Mouse (Mus musculus) intestine, embryonic 14.5 days (tissue): ENCODE data around the gene Iqcc. TPM values are rescaled to one million over a fixed set of nuclear protein-coding genes. Genes with fewer than 3 reads are reported as not detected.

Experiments used
- ATAC-seq: fragments of 200-750 bp; cut with Nextera tagmentation; replicated peaks from 2 replicates; pipeline ENCODE4 v1.8.0; 2017; ENCODE audit warnings: low read depth, moderate number of reproducible peaks, moderate TSS enrichment, moderate library complexity; ENCODE audit not compliant: low FRiP score, low TSS enrichment
- DNase-seq: peaks from one replicate; pipeline ENCODE4 v3.0.0-alpha.2; 2018; ENCODE audit warnings: low spot score
- H3K27ac ChIP-seq: fragments of 300-500 bp; sonication (generic); 2 replicates; pipeline ENCODE4 v1.5.1; 2014; ENCODE audit warnings: low read depth, mild to moderate bottlenecking, control low read depth
- H3K27me3 ChIP-seq: fragments of 300-500 bp; sonication (generic); replicated peaks from 2 replicates; pipeline ENCODE4 v1.6.1; 2014; ENCODE audit warnings: low read length, control low read depth; ENCODE audit not compliant: control insufficient read depth, insufficient read depth
- H3K36me3 ChIP-seq: fragments of 300-500 bp; sonication (generic); 2 replicates; pipeline ENCODE4 v1.6.1; 2014; ENCODE audit warnings: low read length, control low read depth; ENCODE audit not compliant: control insufficient read depth, insufficient read depth
- H3K4me1 ChIP-seq: fragments of 300-500 bp; sonication (generic); replicated peaks from 2 replicates; pipeline ENCODE4 v1.6.1; 2014; ENCODE audit warnings: low read length, control low read depth, mixed read lengths; ENCODE audit not compliant: control insufficient read depth, insufficient read depth
- H3K4me2 ChIP-seq: fragments of 300-500 bp; sonication (generic); 2 replicates; pipeline ENCODE4 v1.6.1; 2014; ENCODE audit warnings: low read length
- H3K4me3 ChIP-seq: fragments of 300-500 bp; sonication (generic); 2 replicates; pipeline ENCODE4 v1.5.1; 2014; ENCODE audit warnings: low read depth, low read length, control low read depth, mixed read lengths
- H3K9ac ChIP-seq: fragments of 300-500 bp; sonication (generic); 2 replicates; pipeline ENCODE4 v1.6.1; 2014; ENCODE audit warnings: mild to moderate bottlenecking, low read length
- H3K9me3 ChIP-seq: fragments of 300-500 bp; sonication (generic); 2 replicates; pipeline ENCODE4 v1.6.1; 2016; ENCODE audit warnings: low read length, control low read depth; ENCODE audit not compliant: control insufficient read depth
- WGBS: fragments of 180-500 bp; shearing (Covaris S2); extraction: QIAGEN DNeasy Blood & Tissue Kit; methylation state at CpG from one replicate; pipeline ENCODE4 v1.1.7; 2014; 5-methylcytosine and 5-hydroxymethylcytosine counted together
- polyA plus RNA-seq: library from polyadenylated mRNA; unstranded; fragments of >200 nt; fragmentation: Nextera tagmentation; extraction: Ambion mirVana; gene quantifications from 2 replicates; pipeline ENCODE4 v1.2.1, GENCODE M21; 2014

Iqcc gene
- polyA plus RNA-seq, 1 experiment from 2014 or later = 26.4 TPM

DNA sequence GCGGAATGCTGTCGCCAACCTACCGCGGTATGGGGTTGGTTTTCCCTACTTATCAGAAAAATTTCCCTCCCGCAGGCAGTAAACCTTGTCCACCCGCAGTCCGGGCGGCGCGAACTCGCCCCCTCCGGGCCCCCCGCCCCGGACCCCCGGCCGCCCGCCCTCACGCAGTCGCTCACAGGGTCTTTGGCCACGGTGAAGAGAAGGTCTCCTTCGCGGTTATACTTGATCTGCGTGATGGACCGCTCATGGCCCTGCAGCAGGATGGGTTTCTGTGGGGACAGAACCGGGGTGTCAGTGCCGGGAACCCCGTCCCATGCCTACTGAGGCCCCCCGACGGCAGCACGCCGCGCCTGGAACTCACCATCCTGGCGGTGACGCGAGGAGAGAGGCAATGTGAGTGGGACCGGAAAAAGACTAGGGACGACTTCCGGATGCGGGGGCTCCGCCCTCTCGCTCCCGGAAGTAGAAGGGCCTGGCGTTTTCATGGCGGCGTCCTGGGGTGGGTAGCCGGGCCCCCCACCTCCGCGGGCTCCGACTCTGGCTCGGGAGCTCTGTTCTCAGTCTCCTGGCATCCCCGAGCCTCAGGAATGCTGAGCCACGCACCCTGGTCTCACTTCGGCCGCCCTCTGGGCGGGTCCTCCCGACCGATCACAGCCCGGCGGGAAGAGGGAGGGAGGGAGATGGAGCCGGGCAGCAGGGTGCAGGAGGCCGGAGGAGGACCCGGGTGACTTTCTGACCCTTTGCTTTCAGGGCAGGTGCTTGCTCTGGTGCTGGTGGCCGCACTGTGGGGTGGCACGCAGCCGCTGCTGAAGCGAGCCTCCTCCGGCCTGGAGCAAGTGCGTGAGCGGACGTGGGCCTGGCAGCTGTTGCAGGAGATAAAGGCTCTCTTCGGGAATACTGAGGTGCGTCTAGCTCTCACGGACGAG, 18.4 kb downstream of the Iqcc start, which contains the start of the genes Eif3i and Tmem234:
Eif3i (minus strand) TSS at position 416 of the 926 bp plus-strand sequence.
Tmem234 (plus strand) TSS at position 436 of the 926 bp plus-strand sequence.
- Histone ChIP-seq H3K27ac (peak within 1 kb of the TSS; percentile 73; the same call in 1 of the 2 replicates), H3K27me3 (no peaks in the 10 kb centered on the region), H3K9ac (peak within 1 kb of the TSS; percentile 81), H3K9me3 (no peaks in the 10 kb centered on the region), H3K4me1 (peaks cover 15% of the 10 kb centered on the region), H3K36me3 (peaks cover 55% of the 10 kb centered on the region), H3K4me2 (peak within 1 kb of the TSS; percentile 76), H3K4me3 (peak within 1 kb of the TSS; percentile 92)
- ATAC-seq (peak; percentile 87), DNase-seq (peak; percentile 90)
- WGBS = under 1% methylated on average over 73 of the region's 74 CpGs

DNA sequence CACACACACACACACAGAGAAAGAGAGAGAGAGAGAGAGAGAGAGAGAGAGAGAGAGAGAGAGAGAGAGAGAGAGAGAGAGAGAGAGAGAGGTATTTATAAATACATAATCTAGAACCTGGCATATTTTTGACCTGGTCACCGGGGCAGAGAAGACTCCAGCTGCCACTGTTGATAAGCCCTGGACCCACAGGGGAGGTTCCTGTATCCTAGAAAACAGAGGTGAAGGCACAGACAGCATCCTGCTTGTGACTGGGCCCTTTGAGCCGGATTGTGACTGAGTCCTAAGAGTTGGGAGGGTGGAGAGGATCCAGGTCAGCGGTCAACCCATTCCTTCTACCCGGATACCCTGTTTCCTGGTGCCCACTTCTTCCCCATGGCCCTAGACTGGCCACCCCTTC, 30.0 kb downstream of the Iqcc start:
- no peaks in the 10 kb centered on the region for H3K27me3 ChIP-seq
- 70% methylated on average over 4 of the region's 4 CpGs for WGBS
- H3K9me3 ChIP-seq = no peaks in the 10 kb centered on the region
- H3K36me3 ChIP-seq = peaks cover 31% of the 10 kb centered on the region
- no peak overlapping the region for H3K9ac ChIP-seq
- peaks cover 7% of the 10 kb centered on the region; the same call in 1 of the 2 replicates for H3K4me1 ChIP-seq
- H3K4me2 ChIP-seq = no peak overlapping the region
- DNase-seq = no peak
- ATAC-seq = no peak
- H3K27ac ChIP-seq = no peak overlapping the region
- no peak overlapping the region for H3K4me3 ChIP-seq

DNA sequence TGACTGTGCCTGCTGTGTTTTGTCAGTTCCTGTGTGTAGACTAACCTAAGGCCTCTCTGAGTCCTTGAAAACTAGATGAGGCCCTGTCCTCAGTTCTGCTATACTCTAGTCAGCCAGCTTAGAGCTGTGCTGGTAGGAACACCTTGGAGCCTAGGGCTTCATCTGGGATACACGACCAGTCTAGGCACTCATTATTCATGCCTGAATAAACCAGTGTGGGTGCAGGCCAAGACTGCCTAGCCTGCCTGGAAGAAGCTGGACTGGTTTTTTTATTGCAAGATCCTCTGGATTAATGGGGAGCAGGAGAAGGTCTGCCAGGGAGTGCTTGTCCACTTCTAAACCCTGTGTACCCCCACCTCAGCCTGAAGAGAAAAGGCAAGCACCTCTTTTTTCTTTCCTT, 32.0 kb downstream of the Iqcc start:
- H3K4me2 ChIP-seq = no peak overlapping the region
- H3K4me1 ChIP-seq = peaks cover 7% of the 10 kb centered on the region; the same call in 1 of the 2 replicates
- DNase-seq = no peak
- H3K27ac ChIP-seq = no peak overlapping the region
- ATAC-seq = no peak
- no peak overlapping the region for H3K9ac ChIP-seq
- H3K27me3 ChIP-seq = no peaks in the 10 kb centered on the region
- 34% methylated on average over 1 of the region's 1 CpGs for WGBS
- no peaks in the 10 kb centered on the region for H3K9me3 ChIP-seq
- H3K4me3 ChIP-seq = no peak overlapping the region
- H3K36me3 ChIP-seq = peaks cover 13% of the 10 kb centered on the region

DNA sequence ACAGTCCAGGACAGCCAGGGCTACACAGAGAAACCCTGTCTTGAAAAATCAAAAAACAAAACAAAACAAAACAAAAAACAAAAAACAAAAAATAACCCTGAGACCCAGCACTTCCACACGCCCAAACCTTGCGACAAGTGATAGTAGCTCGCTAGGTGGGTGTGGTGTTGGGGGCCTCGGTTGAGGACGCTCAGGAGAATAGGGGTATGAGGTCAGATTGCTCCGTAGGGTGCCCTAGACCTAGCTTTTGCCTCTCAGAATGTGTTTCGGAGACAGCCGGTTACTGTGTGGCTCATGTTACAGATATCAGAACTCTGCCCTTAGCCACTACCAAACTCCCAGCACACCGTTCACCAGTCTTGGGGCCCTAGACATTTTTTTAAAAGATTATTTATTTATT, 33.1 kb downstream of the Iqcc start:
- no peak overlapping the region for H3K4me3 ChIP-seq
- no peak overlapping the region for H3K27ac ChIP-seq
- no peak overlapping the region for H3K9ac ChIP-seq
- peak overlapping the region; percentile 86; the same call in 1 of the 2 replicates for H3K4me2 ChIP-seq
- DNase-seq (no peak), ATAC-seq (peak; percentile 10; the same call in 1 of the 2 replicates)
- peaks cover 7% of the 10 kb centered on the region; the same call in 1 of the 2 replicates for H3K4me1 ChIP-seq
- H3K27me3 ChIP-seq = no peaks in the 10 kb centered on the region
- no peaks in the 10 kb centered on the region for H3K9me3 ChIP-seq
- WGBS = 83% methylated on average over 9 of the region's 9 CpGs
- H3K36me3 ChIP-seq = peaks cover 1% of the 10 kb centered on the region; the same call in 1 of the 2 replicates

DNA sequence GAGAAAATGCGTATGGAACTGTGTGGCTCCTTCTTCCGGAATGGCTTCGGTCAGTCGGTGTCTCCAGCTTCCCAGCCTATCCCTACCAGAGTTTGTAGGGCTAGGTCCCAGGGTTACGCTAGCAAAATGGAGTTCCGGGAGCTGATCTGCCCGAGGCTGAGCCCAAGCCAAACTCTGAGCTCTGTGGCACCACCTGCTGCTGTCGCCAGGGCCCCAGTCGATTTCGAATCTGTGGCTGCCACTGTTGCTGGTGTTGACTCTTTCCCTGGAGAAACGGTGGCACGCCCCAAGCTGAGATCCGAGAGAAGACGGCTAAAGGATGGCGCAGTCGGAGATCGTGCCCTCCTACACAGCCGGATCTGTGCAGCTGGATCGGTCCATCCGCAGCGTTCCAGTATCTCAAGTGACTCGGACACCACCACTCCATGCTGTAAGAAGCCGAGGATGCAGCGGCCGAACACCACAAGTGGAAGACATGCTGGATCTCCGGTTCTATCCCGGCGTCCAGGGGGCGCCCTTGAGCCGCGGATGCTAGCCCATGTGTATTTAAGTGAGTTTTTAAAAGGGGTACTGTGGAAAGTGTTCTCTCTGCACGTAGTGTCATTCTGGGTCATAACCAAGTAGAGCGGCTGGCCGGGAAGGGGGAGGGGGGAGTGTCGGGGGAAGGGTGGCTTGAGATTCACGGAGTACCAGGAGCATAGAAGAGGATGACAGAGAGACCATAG, 33.9 kb downstream of the Iqcc start:
- DNase-seq (peak; percentile 91), ATAC-seq (peak; percentile 77)
- WGBS = 3% methylated on average over 36 of the region's 36 CpGs
- peaks cover 7% of the 10 kb centered on the region; the same call in 1 of the 2 replicates for H3K4me1 ChIP-seq
- peak overlapping the region; percentile 86 for H3K4me2 ChIP-seq
- peak overlapping the region; percentile 47 for H3K4me3 ChIP-seq
- H3K36me3 ChIP-seq = no peaks in the 10 kb centered on the region
- no peaks in the 10 kb centered on the region for H3K9me3 ChIP-seq
- peak overlapping the region; percentile 48 for H3K9ac ChIP-seq
- H3K27me3 ChIP-seq = no peaks in the 10 kb centered on the region
- peak overlapping the region; percentile 51 for H3K27ac ChIP-seq

DNA sequence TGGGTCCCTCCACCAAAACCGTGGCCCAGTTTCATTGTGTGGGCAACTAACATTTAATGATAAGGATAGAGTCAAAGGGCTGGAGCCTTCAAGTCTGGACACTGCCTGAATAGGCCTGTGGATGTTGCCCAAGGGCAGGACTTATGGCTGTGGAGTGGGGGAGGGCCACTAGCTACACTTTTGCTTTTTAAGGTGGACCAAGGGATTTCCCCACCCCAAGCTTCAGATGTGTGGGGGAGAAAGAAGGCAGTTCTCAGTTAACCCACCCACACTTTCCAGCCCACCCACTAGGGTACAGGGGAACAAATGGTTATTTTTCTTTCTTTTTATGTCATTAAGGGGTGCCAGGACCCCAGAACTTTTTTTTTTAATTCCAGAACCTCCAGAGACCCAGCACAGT, 34.5 kb downstream of the Iqcc start:
- Histone ChIP-seq H3K9me3 (no peaks in the 10 kb centered on the region), H3K4me2 (peak overlapping the region; percentile 86), H3K4me1 (peaks cover 7% of the 10 kb centered on the region; the same call in 1 of the 2 replicates), H3K9ac (peak overlapping the region; percentile 48; the same call in 1 of the 2 replicates), H3K27me3 (no peaks in the 10 kb centered on the region), H3K36me3 (no peaks in the 10 kb centered on the region), H3K4me3 (peak overlapping the region; percentile 47), H3K27ac (peak overlapping the region; percentile 51; the same call in 1 of the 2 replicates)
- no peak for ATAC-seq
- DNase-seq = no peak
- WGBS = 83% methylated on average over 1 of the region's 1 CpGs

DNA sequence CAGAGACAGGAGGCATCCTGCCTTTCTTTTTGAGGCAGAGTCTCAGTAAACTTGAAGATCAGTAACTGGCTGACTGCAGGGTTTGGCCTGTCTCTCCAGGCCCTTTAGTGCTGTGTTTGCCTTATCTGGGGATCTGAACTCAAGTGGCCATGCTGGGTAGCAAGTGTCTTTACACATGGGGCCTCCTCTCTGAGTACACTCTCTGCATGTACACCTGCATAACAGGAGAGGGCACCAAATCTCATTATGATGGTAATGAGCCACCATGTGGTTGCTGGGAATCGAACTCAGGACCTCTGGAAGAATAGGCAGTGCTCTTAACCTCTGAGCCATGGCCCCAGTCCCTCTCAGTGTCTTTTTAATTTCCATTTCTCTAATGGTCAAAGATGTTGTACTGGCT, 36.6 kb downstream of the Iqcc start:
- 80% methylated on average over 1 of the region's 1 CpGs for WGBS
- ATAC-seq = no peak

DNA sequence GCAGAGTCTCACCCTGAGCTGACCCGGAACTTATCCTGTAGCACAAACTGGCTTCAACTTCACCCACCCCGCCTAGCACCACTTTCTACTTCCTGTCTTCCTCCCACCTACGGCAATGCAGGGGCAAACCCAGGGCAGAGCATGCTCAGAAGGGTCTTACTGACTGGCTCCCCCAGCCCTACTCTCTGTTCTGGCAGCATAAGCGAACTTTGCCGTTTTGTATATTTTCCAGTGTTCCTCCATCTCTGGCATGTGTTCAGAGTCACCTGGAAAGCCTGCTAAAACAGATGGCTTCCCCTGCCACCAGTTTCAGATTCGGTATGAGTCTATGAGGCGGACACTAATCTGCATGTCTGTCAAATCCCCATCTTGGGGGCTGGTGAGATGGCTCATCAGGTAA, 38.6 kb downstream of the Iqcc start:
- H3K4me3 ChIP-seq = no peak overlapping the region
- H3K9ac ChIP-seq = no peak overlapping the region

More for the DNA sequence above, 36.6 kb downstream of the Iqcc start:
- H3K4me3 ChIP-seq = no peak overlapping the region
- no peak for DNase-seq
- H3K36me3 ChIP-seq = no peaks in the 10 kb centered on the region
- no peaks in the 10 kb centered on the region for H3K9me3 ChIP-seq
- no peaks in the 10 kb centered on the region for H3K27me3 ChIP-seq
- no peak overlapping the region for H3K27ac ChIP-seq
- no peak overlapping the region for H3K9ac ChIP-seq
- H3K4me1 ChIP-seq = peaks cover 7% of the 10 kb centered on the region; the same call in 1 of the 2 replicates
- no peak overlapping the region for H3K4me2 ChIP-seq

More for the DNA sequence above, 38.6 kb downstream of the Iqcc start:
- H3K4me2 ChIP-seq = no peak overlapping the region
- H3K4me1 ChIP-seq = peaks cover 7% of the 10 kb centered on the region; the same call in 1 of the 2 replicates
- ATAC-seq (no peak), DNase-seq (no peak)
- no peak overlapping the region for H3K27ac ChIP-seq
- no peaks in the 10 kb centered on the region for H3K36me3 ChIP-seq
- WGBS = 55% methylated on average over 7 of the region's 7 CpGs
- H3K27me3 ChIP-seq = no peaks in the 10 kb centered on the region
- H3K9me3 ChIP-seq = no peaks in the 10 kb centered on the region
